Mouse (Mus musculus) G1E (cell line): ENCODE results near the gene Cacna1a.

Experiments used
- CTCF ChIP-seq: IDR thresholded peaks from 2 replicates; pipeline ENCODE4 v1.5.1; 2012; ENCODE audit warnings: low read depth, low read length, inconsistent platforms, mixed read lengths
- GATA1 ChIP-seq: IDR thresholded peaks from 2 replicates; pipeline ENCODE4 v1.6.1; 2012; ENCODE audit warnings: borderline replicate concordance, low read length, inconsistent platforms, mixed read lengths

- no peak for TF ChIP-seq GATA1
- TF ChIP-seq CTCF: 0 out of 2 replicates have a peak, but pooled peaks have one; percentile 39
These were observed 266.4 kb downstream of the Cacna1a start for GRCm38 (mm10) chr8:84654597-84654996.
